Mouse (Mus musculus): ENCODE data around the gene Nme4. TPM values are rescaled to one million over a fixed set of nuclear protein-coding genes. Genes with fewer than 3 reads are reported as not detected.

The Nme4 gene
- total RNA-seq, 1 experiment from 2014 or later, result 70.3 TPM

DNA sequence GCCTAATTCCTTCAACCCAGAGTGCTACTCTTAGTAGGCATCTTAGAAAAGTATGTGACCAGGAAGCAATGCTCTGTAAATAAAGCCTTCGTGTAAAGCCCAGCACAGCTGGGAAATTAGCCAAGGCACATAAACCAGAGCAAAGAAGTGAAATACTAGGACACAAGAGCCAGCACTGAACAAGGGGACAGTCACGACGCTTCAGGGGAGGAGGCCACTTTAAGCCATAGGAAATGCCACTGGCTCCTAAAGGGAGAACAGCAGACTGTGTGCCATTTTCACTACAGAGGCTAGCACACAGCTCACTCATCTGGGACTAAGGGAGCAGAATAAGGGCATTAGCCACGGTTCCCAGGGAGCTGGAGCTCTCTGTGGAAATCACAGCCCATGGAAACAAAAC is 50.1 kb downstream of the Nme4 start:
- ATAC-seq (replicated peaks in 1 of 2; ENCODE audit: insufficient read depth in 1 of 2, low FRiP score in 2 of 2, low TSS enrichment in 1 of 2, low read depth in 1 of 2, poor library complexity in 2 of 2, severe bottlenecking in 2 of 2), result no peak

DNA sequence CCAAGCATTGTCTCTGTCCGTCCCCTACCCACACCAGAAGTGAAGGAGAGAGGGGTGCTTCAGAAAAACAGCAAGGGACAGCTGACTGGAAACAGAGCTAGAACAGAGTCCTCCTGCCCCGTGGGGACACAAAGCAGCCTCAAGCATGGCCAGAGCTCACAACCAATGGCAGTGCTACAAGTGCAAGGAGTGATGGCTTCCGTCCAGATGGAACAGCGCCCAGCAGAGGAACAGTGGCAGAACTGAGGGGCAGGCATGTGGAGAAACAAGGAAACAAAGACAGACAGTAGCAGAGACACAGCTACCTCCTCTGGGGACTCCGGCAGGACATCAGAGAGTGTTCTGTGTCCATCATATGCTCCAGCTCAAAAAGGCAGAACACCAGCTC is 52.2 kb downstream of the Nme4 start:
- no peak for ATAC-seq (replicated peaks in 1 of 2; ENCODE audit: insufficient read depth in 1 of 2, low FRiP score in 2 of 2, low TSS enrichment in 1 of 2, low read depth in 1 of 2, poor library complexity in 2 of 2, severe bottlenecking in 2 of 2)

DNA sequence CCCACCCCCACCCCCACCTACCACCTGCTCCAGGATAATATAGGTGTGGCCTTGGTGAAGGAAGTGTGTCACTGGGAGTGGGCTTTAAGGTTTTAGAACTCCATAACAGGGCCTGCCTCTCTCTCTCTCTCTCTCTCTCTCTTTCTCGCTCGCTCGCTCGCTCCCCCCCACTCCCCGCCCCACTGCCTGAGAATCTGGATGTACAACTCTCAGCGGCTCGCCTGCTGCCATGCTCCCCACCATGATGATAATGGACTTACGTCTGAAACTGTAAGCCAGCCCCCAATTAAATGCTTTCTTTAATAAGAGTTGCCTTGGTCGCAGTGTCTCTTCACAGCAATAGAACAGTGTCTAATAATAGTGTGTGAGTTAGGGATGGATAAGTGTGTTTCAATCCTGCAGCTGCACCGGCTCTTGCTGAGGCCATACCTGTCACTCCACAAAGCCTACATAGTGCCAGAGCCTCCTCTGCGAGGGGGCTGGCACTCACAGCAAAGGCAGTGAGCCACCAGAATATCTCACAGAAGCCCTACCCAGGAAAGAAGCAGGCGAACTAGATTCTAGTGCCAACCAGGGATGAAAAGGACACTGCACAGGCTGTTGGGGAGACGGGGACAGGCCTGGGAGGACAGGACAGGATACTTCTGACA is 52.7 kb downstream of the Nme4 start:
- ATAC-seq (replicated peaks in 1 of 2; ENCODE audit: insufficient read depth in 1 of 2, low FRiP score in 2 of 2, low TSS enrichment in 1 of 2, low read depth in 1 of 2, poor library complexity in 2 of 2, severe bottlenecking in 2 of 2), result no peak

Other genes with a start within 250 kb of the Nme4 start
- gene Wdr90, start 234.1 kb downstream of the Nme4 start, total RNA-seq (2017), result 13.0 and 13.6 TPM in 2 replicates
- 7.3 and 13.5 TPM in 2 replicates for gene Mcrip2, start 226.8 kb downstream of the Nme4 start, total RNA-seq (2017)
- gene Mettl26, start 220.5 kb downstream of the Nme4 start, total RNA-seq (2017), result 20.1 and 35.2 TPM in 2 replicates
- 0.79 and 1.1 TPM in 2 replicates for gene Wfikkn1, start 214.7 kb downstream of the Nme4 start, total RNA-seq (2017)
- 12.3 and 17.1 TPM in 2 replicates for gene Rab40c, start 175.9 kb downstream of the Nme4 start, total RNA-seq (2017)
- 33.8 and 47.5 TPM in 2 replicates for gene Pigq, start 150.7 kb downstream of the Nme4 start, total RNA-seq (2017)
- not detected in 2 replicates for gene Nhlrc4, start 150.6 kb downstream of the Nme4 start, total RNA-seq (2017)
- gene A930017K11Rik, start 143.0 kb downstream of the Nme4 start, total RNA-seq (2017), result not detected in 2 replicates
- gene Capn15, start 109.8 kb downstream of the Nme4 start, total RNA-seq (2017), result 3.3 and 8.1 TPM in 2 replicates
- gene Rab11fip3, start 26.0 kb downstream of the Nme4 start, total RNA-seq (2017), result 4.7 and 6.5 TPM in 2 replicates
- gene Decr2, start 5.3 kb downstream of the Nme4 start, total RNA-seq (2017), result 23.8 and 27.2 TPM in 2 replicates
- gene Tmem8, start 17.7 kb upstream of the Nme4 start, total RNA-seq (2017), result 10.3 and 13.2 TPM in 2 replicates
- 21.7 and 31.0 TPM in 2 replicates for gene Mrpl28, start 27.9 kb upstream of the Nme4 start, total RNA-seq (2017)
- gene Axin1, start 43.1 kb upstream of the Nme4 start, total RNA-seq (2017), result 224 and 358 TPM in 2 replicates
- 0.13 and 0.15 TPM in 2 replicates for gene Pdia2, start 103.5 kb upstream of the Nme4 start, total RNA-seq (2017)
- 0.89 and 1.9 TPM in 2 replicates for gene Rgs11, start 107.3 kb upstream of the Nme4 start, total RNA-seq (2017)
- not detected in 2 replicates for gene Arhgdig, start 112.2 kb upstream of the Nme4 start, total RNA-seq (2017)
- 9.1 and 9.5 TPM in 2 replicates for gene Fam234a, start 148.6 kb upstream of the Nme4 start, total RNA-seq (2017)
- gene Luc7l, start 157.3 kb upstream of the Nme4 start, total RNA-seq (2017), result 125 and 155 TPM in 2 replicates